Mouse (Mus musculus): Measurements from ENCODE around the gene Exoc7. TPM values are rescaled to one million over a fixed set of nuclear protein-coding genes. Genes with fewer than 3 reads are reported as not detected.
A peak's percentile ranks its signal among the peaks of the same experiment; 100 is the strongest.
"Not testable (repeated sequence)": the region's sequence is repeated elsewhere in the genome, so short reads cannot be mapped to it uniquely, and the experiment has no call there.

The Exoc7 gene
- polyA plus RNA-seq, 1 experiment from 2014 or later = 88.7 TPM

- no peak overlapping the region for H3K4me2 ChIP-seq
- H3K9me3 ChIP-seq = no peaks in the 10 kb centered on the region
- peaks cover 52% of the 10 kb centered on the region for H3K27me3 ChIP-seq
- H3K9ac ChIP-seq = no peak overlapping the region
- peaks cover 29% of the 10 kb centered on the region for H3K4me1 ChIP-seq (replicated peaks)
- H3K4me3 ChIP-seq = no peak overlapping the region
- H3K36me3 ChIP-seq = peaks cover 36% of the 10 kb centered on the region
- 68% methylated on average over 7 of the region's 7 CpGs for WGBS
- no peak for ATAC-seq (ENCODE audit: low read depth)
- peak overlapping the region; percentile 39 for H3K27ac ChIP-seq (replicated peaks)
These were observed 21.3 kb downstream of the Exoc7 start for GRCm38 (mm10) chr11:116285770-116286191.

DNA sequence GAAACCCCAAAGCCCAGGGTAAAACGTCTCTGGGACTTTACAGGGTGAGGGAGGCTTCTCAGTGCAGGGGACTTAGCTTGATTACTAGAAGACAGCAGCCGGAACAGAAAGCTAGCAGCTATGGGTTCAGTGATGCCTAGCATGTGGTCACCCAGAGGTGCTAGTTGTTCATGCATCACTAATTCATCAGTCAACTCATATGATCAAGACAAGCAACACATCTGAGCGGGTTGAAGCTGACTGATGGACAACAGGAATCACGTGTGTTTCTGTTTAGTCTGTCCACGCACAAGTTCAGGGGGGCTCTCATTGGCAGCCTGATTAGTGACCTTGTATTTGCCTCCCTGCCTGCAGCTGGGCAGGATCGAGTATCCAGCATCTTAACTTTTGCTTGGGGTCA lies 23.1 kb downstream of the Exoc7 start:
- peaks cover 19% of the 10 kb centered on the region for H3K36me3 ChIP-seq
- peaks cover 30% of the 10 kb centered on the region for H3K4me1 ChIP-seq (replicated peaks)
- H3K9me3 ChIP-seq = no peaks in the 10 kb centered on the region
- no peak for ATAC-seq (ENCODE audit: low read depth)
- H3K4me3 ChIP-seq = no peak overlapping the region
- no peak overlapping the region for H3K27ac ChIP-seq (replicated peaks)
- H3K4me2 ChIP-seq = no peak overlapping the region
- 65% methylated on average over 6 of the region's 6 CpGs for WGBS
- H3K9ac ChIP-seq = no peak overlapping the region
- peaks cover 65% of the 10 kb centered on the region for H3K27me3 ChIP-seq

GRCm38 (mm10) chr11:116282912-116283521 lies 24.0 kb downstream of the Exoc7 start:
- Histone ChIP-seq H3K27ac (replicated peaks) (no peak overlapping the region), H3K9ac (no peak overlapping the region), H3K4me3 (no peak overlapping the region; the same call in 1 of the 2 replicates), H3K27me3 (peaks cover 65% of the 10 kb centered on the region), H3K36me3 (peaks cover 9% of the 10 kb centered on the region), H3K9me3 (no peaks in the 10 kb centered on the region), H3K4me1 (replicated peaks) (peaks cover 30% of the 10 kb centered on the region), H3K4me2 (no peak overlapping the region)
- WGBS = 11% methylated on average over 48 of the region's 48 CpGs
- no peak for ATAC-seq (ENCODE audit: low read depth)

DNA sequence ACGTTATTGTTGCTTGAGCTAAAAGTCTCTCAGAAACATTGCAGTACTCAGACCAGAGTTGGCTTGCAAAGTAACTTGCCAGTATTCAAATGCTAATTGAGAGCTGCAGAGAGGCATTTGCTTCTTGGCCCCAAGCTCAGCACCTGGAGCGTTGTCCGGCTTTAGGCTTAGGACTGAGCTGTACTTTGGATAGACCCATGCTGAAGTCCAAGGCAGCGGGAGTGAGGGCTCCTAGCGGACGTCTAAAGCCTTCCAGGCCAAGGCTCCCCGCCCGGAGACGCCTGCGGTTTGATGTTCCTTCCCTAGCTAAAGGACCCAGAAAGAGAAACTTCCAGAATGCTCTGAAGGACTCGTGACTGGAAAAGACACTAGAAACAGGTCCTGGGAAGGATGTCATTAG lies 24.9 kb downstream of the Exoc7 start:
- H3K4me3 ChIP-seq = peak overlapping the region; percentile 32; the same call in 1 of the 2 replicates
- H3K36me3 ChIP-seq = no peaks in the 10 kb centered on the region
- H3K27ac ChIP-seq (replicated peaks) = no peak overlapping the region
- H3K27me3 ChIP-seq = peaks cover 65% of the 10 kb centered on the region
- H3K9me3 ChIP-seq = no peaks in the 10 kb centered on the region
- ATAC-seq (ENCODE audit: low read depth) = no peak
- peak overlapping the region; percentile 54 for H3K4me2 ChIP-seq
- H3K9ac ChIP-seq = no peak overlapping the region
- peaks cover 30% of the 10 kb centered on the region for H3K4me1 ChIP-seq (replicated peaks)
- 2% methylated on average over 11 of the region's 11 CpGs for WGBS

DNA sequence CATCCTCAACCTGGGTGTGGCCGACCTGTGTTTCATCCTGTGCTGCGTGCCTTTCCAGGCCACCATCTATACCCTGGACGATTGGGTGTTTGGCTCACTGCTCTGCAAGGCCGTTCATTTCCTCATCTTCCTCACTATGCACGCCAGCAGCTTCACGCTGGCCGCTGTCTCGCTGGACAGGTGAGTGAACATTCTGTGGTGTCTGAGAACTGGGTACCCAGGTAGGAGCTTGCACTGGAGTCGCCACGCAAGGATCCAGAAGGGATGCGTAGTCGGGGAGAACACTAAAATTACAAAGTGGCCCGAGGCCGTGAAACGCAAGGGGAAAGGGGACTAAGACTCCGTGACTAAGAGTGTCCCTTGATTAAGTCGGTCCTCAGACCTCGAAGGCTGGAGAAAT lies 25.4 kb downstream of the Exoc7 start:
- 3% methylated on average over 18 of the region's 18 CpGs for WGBS
- Histone ChIP-seq H3K27me3 (peaks cover 65% of the 10 kb centered on the region), H3K27ac (replicated peaks) (no peak overlapping the region), H3K4me2 (peak overlapping the region; percentile 54), H3K4me3 (peak overlapping the region; percentile 32), H3K36me3 (no peaks in the 10 kb centered on the region), H3K9ac (peak overlapping the region; percentile 58), H3K9me3 (no peaks in the 10 kb centered on the region), H3K4me1 (replicated peaks) (peaks cover 30% of the 10 kb centered on the region)
- ATAC-seq (ENCODE audit: low read depth) = no peak

GRCm38 (mm10) chr11:116280751-116281663 lies 26.0 kb downstream of the Exoc7 start, which contains the start of gene Galr2:
Gene Galr2, plus strand, starts transcription at chr11:116280939.
- 6% methylated on average over 48 of the region's 48 CpGs for WGBS
- no peak within 1 kb of the TSS for H3K27ac ChIP-seq (replicated peaks)
- H3K4me3 ChIP-seq = peak within 1 kb of the TSS; percentile 32
- peak within 1 kb of the TSS; percentile 54 for H3K4me2 ChIP-seq
- no peaks in the 10 kb centered on the region for H3K9me3 ChIP-seq
- ATAC-seq (ENCODE audit: low read depth) = no peak
- no peaks in the 10 kb centered on the region for H3K36me3 ChIP-seq
- H3K9ac ChIP-seq = peak within 1 kb of the TSS; percentile 58
- H3K27me3 ChIP-seq = peaks cover 65% of the 10 kb centered on the region
- H3K4me1 ChIP-seq (replicated peaks) = peaks cover 27% of the 10 kb centered on the region

DNA sequence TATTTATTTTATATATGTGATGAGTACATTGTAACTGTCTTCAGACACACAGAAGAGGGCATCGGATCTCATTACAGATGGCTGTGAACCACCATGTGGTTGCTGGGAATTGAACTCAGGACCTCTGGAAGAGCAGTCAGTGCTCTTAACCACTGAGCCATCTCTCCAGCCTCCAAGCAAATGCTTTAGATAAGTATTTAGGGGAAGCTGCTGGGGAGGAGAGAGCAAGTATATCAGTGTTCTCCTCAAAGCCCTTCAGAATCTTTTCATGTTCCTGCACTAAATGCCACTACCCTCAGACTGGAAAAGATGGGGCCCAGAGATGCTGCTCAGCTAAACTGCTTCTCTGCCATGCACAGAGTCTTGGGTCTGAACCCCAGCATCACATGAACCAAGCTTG lies 29.8 kb downstream of the Exoc7 start:
- ATAC-seq (ENCODE audit: low read depth); H3K9ac ChIP-seq; H3K9me3 ChIP-seq; H3K4me2 ChIP-seq; H3K27ac ChIP-seq (replicated peaks); H3K4me3 ChIP-seq; H3K36me3 ChIP-seq: not testable (repeated sequence)
- WGBS = 91% methylated on average over 1 of the region's 1 CpGs
- Histone ChIP-seq H3K27me3 (peaks cover 27% of the 10 kb centered on the region), H3K4me1 (replicated peaks) (peaks cover 38% of the 10 kb centered on the region)

DNA sequence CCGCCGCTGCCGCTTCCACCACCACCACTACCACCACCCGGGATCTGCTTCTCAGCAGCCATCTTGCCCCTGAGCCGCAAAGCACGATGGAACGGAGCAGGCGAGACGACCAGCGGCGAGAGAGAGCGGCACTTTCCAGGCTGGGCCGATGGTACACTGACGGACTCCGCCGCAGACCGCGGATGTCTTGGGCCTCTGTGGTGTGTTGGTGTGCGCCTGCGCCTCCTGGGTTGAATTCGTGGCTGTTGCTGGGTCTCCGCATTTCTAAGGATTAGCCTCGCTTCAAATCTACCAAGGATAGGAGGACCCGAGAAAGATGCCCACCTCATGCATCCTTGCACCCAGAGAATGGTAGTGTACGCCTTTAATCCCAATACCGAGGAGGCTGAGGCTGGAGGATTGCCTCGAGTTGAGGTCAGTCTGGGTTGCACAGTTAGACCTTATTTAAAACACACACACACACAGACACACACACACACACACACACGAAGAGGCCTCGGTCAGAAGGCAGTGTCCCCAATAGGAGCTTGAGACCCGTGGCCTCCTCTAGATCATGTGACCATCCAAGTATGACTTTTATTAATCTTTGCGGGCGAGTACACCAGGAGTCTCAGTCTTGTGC lies 32.9 kb downstream of the Exoc7 start, which contains the start of gene Srp68:
TSS of gene Srp68 (minus strand) at position 173 of the 622 bp plus-strand sequence.
- H3K4me2 ChIP-seq = peak within 1 kb of the TSS; percentile 96
- H3K4me1 ChIP-seq (replicated peaks) = peaks cover 43% of the 10 kb centered on the region
- H3K9me3 ChIP-seq = no peaks in the 10 kb centered on the region
- peaks cover 26% of the 10 kb centered on the region for H3K36me3 ChIP-seq
- WGBS = 3% methylated on average over 32 of the region's 32 CpGs
- peak within 1 kb of the TSS; percentile 94 for H3K9ac ChIP-seq
- peak; percentile 100 for ATAC-seq (ENCODE audit: low read depth)
- peak within 1 kb of the TSS; percentile 91 for H3K27ac ChIP-seq (replicated peaks)
- H3K4me3 ChIP-seq = peak within 1 kb of the TSS; percentile 89
- no peaks in the 10 kb centered on the region for H3K27me3 ChIP-seq

DNA sequence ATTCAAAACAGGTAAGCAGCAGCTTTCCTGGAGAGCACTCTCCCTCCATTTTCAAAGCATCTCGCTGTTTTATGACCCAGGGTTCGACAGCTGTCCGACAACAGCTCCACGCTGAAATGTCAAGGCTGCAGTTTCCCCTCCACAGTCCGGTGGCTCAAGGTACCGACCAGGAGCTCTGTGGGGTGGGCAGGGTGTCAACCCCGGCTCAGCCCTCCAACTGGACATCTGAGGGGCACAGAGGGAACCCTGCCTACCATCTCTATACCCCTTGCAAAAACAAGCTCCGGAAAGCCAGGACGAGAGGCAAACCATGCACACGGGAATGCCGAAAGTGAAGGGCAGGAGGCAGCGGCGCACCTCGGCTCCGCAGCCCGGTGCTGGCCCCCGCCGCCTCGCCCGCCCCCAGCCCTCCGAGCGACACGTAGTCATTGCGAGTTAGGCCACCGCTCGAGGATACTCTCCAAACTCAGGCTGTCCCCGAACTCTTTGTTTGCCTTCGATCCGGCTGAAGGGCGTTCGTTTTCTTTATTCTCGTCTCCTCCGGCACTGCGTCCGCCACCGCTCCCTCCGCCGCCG lies 33.5 kb downstream of the Exoc7 start:
- Histone ChIP-seq H3K27me3 (no peaks in the 10 kb centered on the region), H3K4me1 (replicated peaks) (peaks cover 43% of the 10 kb centered on the region), H3K4me2 (peak overlapping the region; percentile 96), H3K9me3 (no peaks in the 10 kb centered on the region), H3K4me3 (peak overlapping the region; percentile 89), H3K27ac (replicated peaks) (peak overlapping the region; percentile 91), H3K9ac (peak overlapping the region; percentile 94), H3K36me3 (peaks cover 32% of the 10 kb centered on the region)
- WGBS = under 1% methylated on average over 39 of the region's 39 CpGs
- ATAC-seq (ENCODE audit: low read depth) = peak; percentile 55

GRCm38 (mm10) chr11:116272589-116273468 lies 34.2 kb downstream of the Exoc7 start:
- Histone ChIP-seq H3K9ac (peak overlapping the region; percentile 94), H3K9me3 (no peaks in the 10 kb centered on the region), H3K36me3 (peaks cover 39% of the 10 kb centered on the region), H3K4me1 (replicated peaks) (peaks cover 43% of the 10 kb centered on the region), H3K27ac (replicated peaks) (no peak overlapping the region), H3K4me2 (peak overlapping the region; percentile 96), H3K27me3 (no peaks in the 10 kb centered on the region), H3K4me3 (peak overlapping the region; percentile 89)
- 61% methylated on average over 12 of the region's 12 CpGs for WGBS
- ATAC-seq (ENCODE audit: low read depth) = no peak

- no peaks in the 10 kb centered on the region for H3K9me3 ChIP-seq
- H3K9ac ChIP-seq = no peak overlapping the region
- no peak overlapping the region for H3K27ac ChIP-seq (replicated peaks)
- H3K27me3 ChIP-seq = no peaks in the 10 kb centered on the region
- 90% methylated on average over 8 of the region's 8 CpGs for WGBS
- H3K4me1 ChIP-seq (replicated peaks) = peaks cover 35% of the 10 kb centered on the region
- peaks cover 70% of the 10 kb centered on the region for H3K36me3 ChIP-seq
- no peak overlapping the region for H3K4me2 ChIP-seq
- no peak overlapping the region for H3K4me3 ChIP-seq
- ATAC-seq (ENCODE audit: low read depth) = no peak
These were observed 37.5 kb downstream of the Exoc7 start for GRCm38 (mm10) chr11:116269560-116269959.
